Mouse (Mus musculus): Measurements from ENCODE around the gene Frrs1.
"Not testable (repeated sequence)": the region's sequence is repeated elsewhere in the genome, so short reads cannot be mapped to it uniquely, and the experiment has no call there.

The Frrs1 gene

GRCm38 (mm10) chr3:116858941-116859685 lies at the start of gene Frrs1:
Gene Frrs1 (plus strand): TSS chr3:116859464.
- no peak for DNase-seq (ENCODE audit: low read depth, low spot score)

- not testable (repeated sequence) for DNase-seq (ENCODE audit: low read depth, low spot score)
Measured at GRCm38 (mm10) chr3:116810351-116810750, 48.9 kb upstream of the Frrs1 start.

GRCm38 (mm10) chr3:116812946-116813345 lies 46.3 kb upstream of the Frrs1 start:
- no peak for DNase-seq (ENCODE audit: low read depth, low spot score)

- no peak for DNase-seq (ENCODE audit: low read depth, low spot score)
Measured at GRCm38 (mm10) chr3:116815305-116815797, 43.9 kb upstream of the Frrs1 start.

GRCm38 (mm10) chr3:116815916-116816315 lies 43.3 kb upstream of the Frrs1 start:
- no peak for DNase-seq (ENCODE audit: low read depth, low spot score)

- no peak for DNase-seq (ENCODE audit: low read depth, low spot score)
Measured at GRCm38 (mm10) chr3:116816674-116817215, 42.5 kb upstream of the Frrs1 start.

GRCm38 (mm10) chr3:116817231-116817630 lies 42.0 kb upstream of the Frrs1 start:
- no peak for DNase-seq (ENCODE audit: low read depth, low spot score)

GRCm38 (mm10) chr3:116826471-116827215 lies 32.6 kb upstream of the Frrs1 start:
- DNase-seq (ENCODE audit: low read depth, low spot score) = no peak

- DNase-seq (ENCODE audit: low read depth, low spot score) = no peak
Measured at GRCm38 (mm10) chr3:116829274-116829920, 29.9 kb upstream of the Frrs1 start.

GRCm38 (mm10) chr3:116831324-116831723 lies 27.9 kb upstream of the Frrs1 start:
- DNase-seq (ENCODE audit: low read depth, low spot score) = no peak

GRCm38 (mm10) chr3:116832526-116833310 lies 26.5 kb upstream of the Frrs1 start:
- DNase-seq (ENCODE audit: low read depth, low spot score) = no peak

- DNase-seq (ENCODE audit: low read depth, low spot score) = no peak
Measured at GRCm38 (mm10) chr3:116833491-116833890, 25.8 kb upstream of the Frrs1 start.

- no peak for DNase-seq (ENCODE audit: low read depth, low spot score)
Measured at GRCm38 (mm10) chr3:116834241-116834640, 25.0 kb upstream of the Frrs1 start.

GRCm38 (mm10) chr3:116835350-116835749 lies 23.9 kb upstream of the Frrs1 start:
- no peak for DNase-seq (ENCODE audit: low read depth, low spot score)

GRCm38 (mm10) chr3:116835770-116836680 lies 23.2 kb upstream of the Frrs1 start:
- DNase-seq (ENCODE audit: low read depth, low spot score) = peak; percentile 64

GRCm38 (mm10) chr3:116836681-116837475 lies 22.4 kb upstream of the Frrs1 start:
- no peak for DNase-seq (ENCODE audit: low read depth, low spot score)

GRCm38 (mm10) chr3:116841311-116841710 lies 18.0 kb upstream of the Frrs1 start:
- no peak for DNase-seq (ENCODE audit: low read depth, low spot score)

- DNase-seq (ENCODE audit: low read depth, low spot score) = no peak
Measured at GRCm38 (mm10) chr3:116844880-116845579, 14.2 kb upstream of the Frrs1 start.

GRCm38 (mm10) chr3:116846084-116846483 lies 13.2 kb upstream of the Frrs1 start:
- no peak for DNase-seq (ENCODE audit: low read depth, low spot score)
